16 mouse cellular contexts compared by ENCODE assay signal in genomic region chr13:119649699-119650046, GRCm38 (mm10). TPM values are rescaled to one million over a fixed set of nuclear protein-coding genes. Genes with fewer than 3 reads are reported as not detected.
DNase-seq lines count a peak whose midpoint lies in the region; ATAC-seq lines count a peak whose summit lies in the region.
"Had no signal": no experiment of that assay in that cellular context is flagged by ENCODE, and none has a peak within 500 bp of the region (broad histone marks: within the 10 kb centered on the region; RNA-seq: fewer than 3 reads in every experiment).

No protein-coding gene starts in this region.

- no peaks in the 10 kb centered on the region for H3K27me3 ChIP-seq in hindbrain, embryonic 12.5 days
- no peaks in the 10 kb centered on the region for H3K27me3 ChIP-seq in hindbrain, embryonic 10.5 days (ENCODE audit: insufficient read depth, poor library complexity, severe bottlenecking)
- no peaks in the 10 kb centered on the region for H3K27me3 ChIP-seq in midbrain, embryonic 14.5 days (ENCODE audit: control insufficient read depth, insufficient read depth, low read length)
- no peaks in the 10 kb centered on the region for H3K27me3 ChIP-seq in midbrain, embryonic 11.5 days (ENCODE audit: control insufficient read depth, insufficient read depth, low read length)
- H3K27me3 ChIP-seq in hindbrain, embryonic 15.5 days = no peaks in the 10 kb centered on the region
- H3K27me3 ChIP-seq in neural tube, embryonic 15.5 days (replicated peaks) = no peaks in the 10 kb centered on the region
- H3K27me3 ChIP-seq: CH12.LX; limb, embryonic 12.5 days had no signal

- H3K4me3 ChIP-seq in hindbrain, embryonic 12.5 days = no peak overlapping the region
- H3K4me3 ChIP-seq in hindbrain, embryonic 10.5 days = no peak overlapping the region
- H3K4me3 ChIP-seq in midbrain, embryonic 14.5 days (replicated peaks; ENCODE audit: low read depth, low read length) = no peak overlapping the region
- no peak overlapping the region for H3K4me3 ChIP-seq in midbrain, embryonic 11.5 days (ENCODE audit: low read depth, low read length)
- H3K4me3 ChIP-seq in hindbrain, embryonic 15.5 days = no peak overlapping the region
- H3K4me3 ChIP-seq in neural tube, embryonic 15.5 days (replicated peaks) = no peak overlapping the region
- H3K4me3 ChIP-seq: limb, embryonic 12.5 days had no signal

- H3K4me1 ChIP-seq in hindbrain, embryonic 12.5 days = no peaks in the 10 kb centered on the region
- H3K4me1 ChIP-seq in hindbrain, embryonic 10.5 days (replicated peaks) = no peaks in the 10 kb centered on the region
- H3K4me1 ChIP-seq in midbrain, embryonic 14.5 days (ENCODE audit: control insufficient read depth, insufficient read depth, low read length) = no peaks in the 10 kb centered on the region
- H3K4me1 ChIP-seq in midbrain, embryonic 11.5 days (ENCODE audit: control insufficient read depth, insufficient read depth, low read length) = no peaks in the 10 kb centered on the region
- no peaks in the 10 kb centered on the region for H3K4me1 ChIP-seq in hindbrain, embryonic 15.5 days (replicated peaks)
- no peaks in the 10 kb centered on the region for H3K4me1 ChIP-seq in neural tube, embryonic 15.5 days
- H3K4me1 ChIP-seq: limb, embryonic 12.5 days had no signal

- no peaks in the 10 kb centered on the region for H3K36me3 ChIP-seq in hindbrain, embryonic 12.5 days
- H3K36me3 ChIP-seq in hindbrain, embryonic 10.5 days = no peaks in the 10 kb centered on the region
- H3K36me3 ChIP-seq in midbrain, embryonic 14.5 days (ENCODE audit: control insufficient read depth, insufficient read depth, low read length) = no peaks in the 10 kb centered on the region
- no peaks in the 10 kb centered on the region for H3K36me3 ChIP-seq in midbrain, embryonic 11.5 days (ENCODE audit: control insufficient read depth, insufficient read depth, low read length)
- no peaks in the 10 kb centered on the region for H3K36me3 ChIP-seq in hindbrain, embryonic 15.5 days
- no peaks in the 10 kb centered on the region for H3K36me3 ChIP-seq in neural tube, embryonic 15.5 days
- H3K36me3 ChIP-seq: limb, embryonic 12.5 days had no signal

- no peak overlapping the region for H3K4me2 ChIP-seq in hindbrain, embryonic 12.5 days (replicated peaks)
- peak overlapping the region; percentile 15; the same call in 1 of the 2 replicates for H3K4me2 ChIP-seq in midbrain, embryonic 14.5 days (ENCODE audit: low read length)
- no peak overlapping the region for H3K4me2 ChIP-seq in midbrain, embryonic 11.5 days
- 0 out of 2 replicates have a peak overlapping the region, but pooled peaks have one; percentile 5 for H3K4me2 ChIP-seq in hindbrain, embryonic 15.5 days
- peak overlapping the region; percentile 9; the same call in 1 of the 2 replicates for H3K4me2 ChIP-seq in neural tube, embryonic 15.5 days
- H3K4me2 ChIP-seq: limb, embryonic 12.5 days had no signal

- H3K9ac ChIP-seq in hindbrain, embryonic 12.5 days = no peak overlapping the region
- no peak overlapping the region for H3K9ac ChIP-seq in midbrain, embryonic 14.5 days (replicated peaks; ENCODE audit: low read length)
- H3K9ac ChIP-seq in midbrain, embryonic 11.5 days (ENCODE audit: low read length) = no peak overlapping the region
- no peak overlapping the region for H3K9ac ChIP-seq in hindbrain, embryonic 15.5 days
- H3K9ac ChIP-seq in neural tube, embryonic 15.5 days (replicated peaks) = no peak overlapping the region
- H3K9ac ChIP-seq: limb, embryonic 12.5 days; liver, embryonic 14.5 days had no signal

- DNase-seq in hindbrain, embryonic 10.5 days (ENCODE audit: low spot score) = no peak
- no peak for DNase-seq in midbrain, embryonic 14.5 days
- no peak for DNase-seq in midbrain, embryonic 11.5 days (ENCODE audit: low spot score, missing footprints)
- DNase-seq in right cerebral cortex, postnatal 10 days (ENCODE audit: low spot score in 2 of 2) = no peak
- DNase-seq in adrenal gland, adult 2 months = no peak
- DNase-seq: cerebellum, postnatal 14 days; gastrocnemius, postnatal 14 days; kidney, adult 8-10 months; thymus, postnatal 4 days had no signal

- H3K9me3 ChIP-seq in hindbrain, embryonic 12.5 days (replicated peaks) = no peaks in the 10 kb centered on the region
- no peaks in the 10 kb centered on the region for H3K9me3 ChIP-seq in hindbrain, embryonic 10.5 days
- no peaks in the 10 kb centered on the region for H3K9me3 ChIP-seq in midbrain, embryonic 14.5 days (ENCODE audit: control insufficient read depth, low read length)
- no peaks in the 10 kb centered on the region for H3K9me3 ChIP-seq in midbrain, embryonic 11.5 days (ENCODE audit: control insufficient read depth, low read length)
- no peaks in the 10 kb centered on the region for H3K9me3 ChIP-seq in hindbrain, embryonic 15.5 days
- no peaks in the 10 kb centered on the region for H3K9me3 ChIP-seq in neural tube, embryonic 15.5 days (replicated peaks)
- H3K9me3 ChIP-seq: limb, embryonic 12.5 days had no signal

- no peak; the same call in 1 of the 2 replicates for ATAC-seq in hindbrain, embryonic 12.5 days (ENCODE audit: low FRiP score)
- ATAC-seq in midbrain, embryonic 14.5 days (ENCODE audit: low FRiP score, low TSS enrichment) = no peak
- no peak for ATAC-seq in midbrain, embryonic 11.5 days (ENCODE audit: low FRiP score)
- peak; percentile 70; the same call in 1 of the 2 replicates for ATAC-seq in hindbrain, embryonic 15.5 days (ENCODE audit: low FRiP score, low read depth)
- 0 out of 2 replicates have a peak, but pooled peaks have one; percentile 31 for ATAC-seq in neural tube, embryonic 15.5 days (ENCODE audit: low FRiP score)
- ATAC-seq: inflammation-experienced regulatory T-cells, adult 6 months had no signal

- WGBS in hindbrain, embryonic 12.5 days = 83% methylated on average over 1 of the region's 1 CpGs
- 81% methylated on average over 1 of the region's 1 CpGs for WGBS in hindbrain, embryonic 10.5 days
- 80% methylated on average over 1 of the region's 1 CpGs for WGBS in midbrain, embryonic 14.5 days
- WGBS in midbrain, embryonic 11.5 days = 87% methylated on average over 1 of the region's 1 CpGs
- WGBS in hindbrain, embryonic 15.5 days = 75% methylated on average over 1 of the region's 1 CpGs
- 78% methylated on average over 1 of the region's 1 CpGs for WGBS in neural tube, embryonic 15.5 days

- 0 out of 2 replicates have a peak overlapping the region, but pooled peaks have one; percentile 30 for H3K27ac ChIP-seq in hindbrain, embryonic 12.5 days
- H3K27ac ChIP-seq in hindbrain, embryonic 10.5 days = no peak overlapping the region; the same call in 1 of the 2 replicates
- H3K27ac ChIP-seq in midbrain, embryonic 14.5 days (replicated peaks; ENCODE audit: low read depth, low read length) = peak overlapping the region; percentile 67
- H3K27ac ChIP-seq in midbrain, embryonic 11.5 days (ENCODE audit: low read depth, low read length) = no peak overlapping the region
- H3K27ac ChIP-seq in hindbrain, embryonic 15.5 days (replicated peaks) = peak overlapping the region; percentile 57
- peak overlapping the region; percentile 34; the same call in 1 of the 2 replicates for H3K27ac ChIP-seq in neural tube, embryonic 15.5 days (replicated peaks)
- H3K27ac ChIP-seq: limb, embryonic 12.5 days; liver, embryonic 14.5 days had no signal

RNA-seq across cellular contexts. Expression of gene Ccl28, which starts 26.1 kb away (rescaled TPM):
- 0.19 and 0.25 TPM in 2 replicates for polyA plus RNA-seq in hindbrain, embryonic 12.5 days (2016; fragmentation: Nextera tagmentation; extraction: Ambion mirVana)
- polyA plus RNA-seq in hindbrain, embryonic 10.5 days (2016; fragmentation: Nextera tagmentation; extraction: Ambion mirVana) = 0.07 and 0.09 TPM in 2 replicates
- polyA plus RNA-seq in midbrain, embryonic 14.5 days (2014; fragmentation: Nextera tagmentation; extraction: Ambion mirVana) = 0.22 and 0.43 TPM in 2 replicates
- polyA plus RNA-seq in midbrain, embryonic 11.5 days (2014; fragmentation: Nextera tagmentation; extraction: Ambion mirVana) = 0.10 and 0.17 TPM in 2 replicates
- 0.18 and 0.62 TPM in 2 replicates for polyA plus RNA-seq in hindbrain, embryonic 15.5 days (2015; fragmentation: Nextera tagmentation; extraction: Ambion mirVana)
- polyA plus RNA-seq in neural tube, embryonic 15.5 days (2015; fragmentation: Nextera tagmentation; extraction: Ambion mirVana) = 0.29 and 0.41 TPM in 2 replicates
- 1 to 10 TPM in 1 of 2 experiments, under 1 TPM in 1; 0.62 to 1.0 TPM for total RNA-seq in adrenal gland, adult 2 months (2021)
- polyA plus RNA-seq in adrenal gland, adult 2 months (2012; rRNA removed) = not detected in 2 replicates

RNA-seq across cellular contexts. Expression of gene Hmgcs1, which starts 40.5 kb away (rescaled TPM):
- polyA plus RNA-seq in hindbrain, embryonic 12.5 days (2016; fragmentation: Nextera tagmentation; extraction: Ambion mirVana) = 415 and 465 TPM in 2 replicates
- polyA plus RNA-seq in hindbrain, embryonic 10.5 days (2016; fragmentation: Nextera tagmentation; extraction: Ambion mirVana) = 342 and 383 TPM in 2 replicates
- polyA plus RNA-seq in midbrain, embryonic 14.5 days (2014; fragmentation: Nextera tagmentation; extraction: Ambion mirVana) = 432 and 511 TPM in 2 replicates
- polyA plus RNA-seq in midbrain, embryonic 11.5 days (2014; fragmentation: Nextera tagmentation; extraction: Ambion mirVana) = 516 and 569 TPM in 2 replicates
- 514 and 529 TPM in 2 replicates for polyA plus RNA-seq in hindbrain, embryonic 15.5 days (2015; fragmentation: Nextera tagmentation; extraction: Ambion mirVana)
- polyA plus RNA-seq in neural tube, embryonic 15.5 days (2015; fragmentation: Nextera tagmentation; extraction: Ambion mirVana) = 443 and 497 TPM in 2 replicates
- total RNA-seq in adrenal gland, adult 2 months (2021) = 100 to 1,000 TPM; 155 to 624 TPM
- polyA plus RNA-seq in adrenal gland, adult 2 months (2012; rRNA removed) = 24.6 and 46.2 TPM in 2 replicates

Comparison
In these comparisons a context has a peak if more than half of its experiments do, and no peak if none do; other contexts are left out.
1. ATAC-seq: peak in hindbrain, embryonic 15.5 days (single experiment) and neural tube, embryonic 15.5 days (single experiment); none in hindbrain, embryonic 12.5 days (single experiment), midbrain, embryonic 14.5 days (single experiment) and midbrain, embryonic 11.5 days (single experiment).
2. H3K27ac ChIP-seq: peak in hindbrain, embryonic 12.5 days (single experiment), midbrain, embryonic 14.5 days (single experiment), hindbrain, embryonic 15.5 days (single experiment) and neural tube, embryonic 15.5 days (single experiment); none in hindbrain, embryonic 10.5 days (single experiment) and midbrain, embryonic 11.5 days (single experiment).
3. H3K4me2 ChIP-seq: peak in midbrain, embryonic 14.5 days (single experiment), hindbrain, embryonic 15.5 days (single experiment) and neural tube, embryonic 15.5 days (single experiment); none in hindbrain, embryonic 12.5 days (single experiment) and midbrain, embryonic 11.5 days (single experiment).